Mouse (Mus musculus) hindbrain, embryonic 13.5 days (tissue): ENCODE results near the gene Olfr9. TPM values are rescaled to one million over a fixed set of nuclear protein-coding genes. Genes with fewer than 3 reads are reported as not detected.
A peak's percentile ranks its signal among the peaks of the same experiment; 100 is the strongest.
"Not testable (repeated sequence)": the region's sequence is repeated elsewhere in the genome, so short reads cannot be mapped to it uniquely, and the experiment has no call there.

ENCODE experiments used
- ATAC-seq: fragments of 200-750 bp; cut with Nextera tagmentation; 2 replicates; pipeline ENCODE4 v1.8.0; 2017; ENCODE audit warnings: moderate TSS enrichment; ENCODE audit not compliant: low FRiP score
- H3K27ac ChIP-seq: fragments of 300-500 bp; sonication (generic); 2 replicates; pipeline ENCODE4 v1.5.1; 2015; ENCODE audit warnings: inconsistent platforms, mild to moderate bottlenecking, moderate library complexity
- H3K27me3 ChIP-seq: fragments of 300-500 bp; sonication (generic); 2 replicates; pipeline ENCODE4 v1.6.1; 2015; ENCODE audit warnings: mild to moderate bottlenecking, inconsistent platforms
- H3K36me3 ChIP-seq: fragments of 300-500 bp; sonication (generic); 2 replicates; pipeline ENCODE4 v1.6.1; 2015; ENCODE audit warnings: mild to moderate bottlenecking, inconsistent platforms
- H3K4me1 ChIP-seq: fragments of 300-500 bp; sonication (generic); replicated peaks from 2 replicates; pipeline ENCODE4 v1.6.1; 2015; ENCODE audit warnings: inconsistent platforms
- H3K4me2 ChIP-seq: fragments of 300-500 bp; sonication (generic); 2 replicates; pipeline ENCODE4 v1.6.1; 2015; ENCODE audit warnings: inconsistent platforms, mild to moderate bottlenecking, moderate library complexity
- H3K4me3 ChIP-seq: fragments of 300-500 bp; sonication (generic); 2 replicates; pipeline ENCODE4 v1.5.1; 2015; ENCODE audit warnings: mild to moderate bottlenecking, inconsistent platforms
- H3K9ac ChIP-seq: fragments of 300-500 bp; sonication (generic); 2 replicates; pipeline ENCODE4 v1.6.1; 2015; ENCODE audit warnings: mild to moderate bottlenecking, inconsistent platforms
- H3K9me3 ChIP-seq: fragments of 300-500 bp; sonication (generic); 2 replicates; pipeline ENCODE4 v1.6.1; 2016; ENCODE audit warnings: inconsistent platforms
- WGBS: fragments of 180-500 bp; shearing (Covaris S2); methylation state at CpG from one replicate; pipeline ENCODE4 v1.1.7; 2015; 5-methylcytosine and 5-hydroxymethylcytosine counted together
- polyA plus RNA-seq: library from polyadenylated mRNA; unstranded; fragments of >200 nt; fragmentation: Nextera tagmentation; extraction: Ambion mirVana; gene quantifications from 2 replicates; pipeline ENCODE4 v1.2.1, GENCODE M21; 2015

The Olfr9 gene
- polyA plus RNA-seq, 1 experiment from 2014 or later = not detected

DNA sequence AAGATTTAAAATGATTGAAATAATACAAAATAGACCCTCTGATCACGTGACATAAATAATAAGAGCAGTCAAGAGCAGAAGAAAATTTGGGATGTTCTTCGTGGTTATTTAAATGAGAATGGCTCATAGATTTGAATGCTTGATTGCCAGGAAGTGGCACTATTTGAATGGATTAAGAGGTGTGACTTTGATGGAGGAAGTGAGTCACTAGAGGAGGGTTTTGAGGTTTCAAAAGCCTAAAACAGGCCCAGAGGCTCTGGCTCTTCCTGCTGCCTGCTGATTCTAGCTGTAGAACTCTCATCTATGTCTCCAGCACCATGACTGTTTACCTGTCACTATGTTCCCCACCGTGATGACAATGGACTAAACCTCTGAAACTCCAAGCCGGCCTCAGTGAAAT is 16.4 kb upstream of the Olfr9 start:
- H3K9ac ChIP-seq = no peak overlapping the region
- no peaks in the 10 kb centered on the region for H3K9me3 ChIP-seq
- H3K27ac ChIP-seq = no peak overlapping the region
- no peak for ATAC-seq
- H3K4me2 ChIP-seq = no peak overlapping the region
- H3K36me3 ChIP-seq = no peaks in the 10 kb centered on the region
- no peak overlapping the region for H3K4me3 ChIP-seq
- no peaks in the 10 kb centered on the region; the same call in 1 of the 2 replicates for H3K4me1 ChIP-seq
- H3K27me3 ChIP-seq = no peaks in the 10 kb centered on the region
- 77% methylated on average over 4 of the region's 4 CpGs for WGBS

DNA sequence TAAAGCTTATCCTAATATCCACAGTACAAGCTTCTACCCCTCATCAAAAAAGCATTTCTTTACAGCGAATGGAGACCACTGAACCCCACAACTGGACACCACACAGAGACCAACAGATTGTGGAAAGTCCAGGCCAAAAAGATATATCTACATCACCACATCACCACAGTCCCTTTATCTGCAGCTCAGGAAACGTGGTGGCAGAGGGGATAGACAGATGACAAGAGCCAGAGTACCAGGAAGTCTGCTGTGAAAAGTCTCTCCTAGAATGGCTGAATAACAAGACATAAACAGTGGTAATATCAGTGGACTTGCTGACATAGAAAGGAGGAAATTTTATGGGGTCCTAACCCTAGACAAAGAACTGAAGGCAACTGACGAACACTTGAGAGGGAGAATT is 12.8 kb upstream of the Olfr9 start:
- Histone ChIP-seq H3K27me3 (no peaks in the 10 kb centered on the region), H3K36me3 (no peaks in the 10 kb centered on the region), H3K9ac (no peak overlapping the region), H3K9me3 (no peaks in the 10 kb centered on the region), H3K4me1 (no peaks in the 10 kb centered on the region; the same call in 1 of the 2 replicates), H3K4me2 (no peak overlapping the region), H3K27ac (no peak overlapping the region), H3K4me3 (no peak overlapping the region)
- 64% methylated on average over 3 of the region's 3 CpGs for WGBS
- ATAC-seq = no peak

DNA sequence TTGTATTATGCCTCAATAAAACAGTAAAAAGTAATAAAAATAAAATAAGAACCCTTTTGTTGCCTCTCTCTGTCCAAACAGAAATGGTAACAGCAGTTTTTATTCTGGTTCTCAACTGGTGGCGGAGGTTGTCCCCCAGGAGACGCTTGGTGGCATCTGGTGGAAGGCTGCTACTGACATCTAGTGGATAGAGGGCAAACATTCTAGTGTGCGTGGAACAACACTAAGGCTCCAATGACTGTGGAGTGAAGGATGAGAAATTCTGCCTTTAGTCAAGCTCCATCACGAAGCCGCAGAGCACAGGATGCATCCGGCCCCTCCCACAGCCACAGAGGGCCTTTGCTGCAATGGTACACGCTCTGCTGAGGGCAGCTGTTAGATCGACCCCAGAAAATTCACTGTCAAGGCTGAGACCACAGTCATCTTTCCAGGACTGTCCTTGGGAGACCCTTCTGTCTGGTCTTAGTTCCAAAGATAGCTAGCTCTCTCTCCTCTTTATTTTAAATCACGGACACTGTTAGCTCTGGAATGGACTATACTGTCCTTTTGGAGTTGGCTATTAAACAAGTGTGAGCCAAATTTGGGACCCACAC is 11.6 kb upstream of the Olfr9 start:
- H3K4me3 ChIP-seq = no peak overlapping the region
- peak; percentile 73 for ATAC-seq
- no peaks in the 10 kb centered on the region for H3K9me3 ChIP-seq
- H3K36me3 ChIP-seq = no peaks in the 10 kb centered on the region
- peak overlapping the region; percentile 46; the same call in 1 of the 2 replicates for H3K9ac ChIP-seq
- no peaks in the 10 kb centered on the region for H3K27me3 ChIP-seq
- H3K4me1 ChIP-seq = no peaks in the 10 kb centered on the region; the same call in 1 of the 2 replicates
- H3K4me2 ChIP-seq = no peak overlapping the region
- no peak overlapping the region for H3K27ac ChIP-seq
- 22% methylated on average over 9 of the region's 9 CpGs for WGBS

DNA sequence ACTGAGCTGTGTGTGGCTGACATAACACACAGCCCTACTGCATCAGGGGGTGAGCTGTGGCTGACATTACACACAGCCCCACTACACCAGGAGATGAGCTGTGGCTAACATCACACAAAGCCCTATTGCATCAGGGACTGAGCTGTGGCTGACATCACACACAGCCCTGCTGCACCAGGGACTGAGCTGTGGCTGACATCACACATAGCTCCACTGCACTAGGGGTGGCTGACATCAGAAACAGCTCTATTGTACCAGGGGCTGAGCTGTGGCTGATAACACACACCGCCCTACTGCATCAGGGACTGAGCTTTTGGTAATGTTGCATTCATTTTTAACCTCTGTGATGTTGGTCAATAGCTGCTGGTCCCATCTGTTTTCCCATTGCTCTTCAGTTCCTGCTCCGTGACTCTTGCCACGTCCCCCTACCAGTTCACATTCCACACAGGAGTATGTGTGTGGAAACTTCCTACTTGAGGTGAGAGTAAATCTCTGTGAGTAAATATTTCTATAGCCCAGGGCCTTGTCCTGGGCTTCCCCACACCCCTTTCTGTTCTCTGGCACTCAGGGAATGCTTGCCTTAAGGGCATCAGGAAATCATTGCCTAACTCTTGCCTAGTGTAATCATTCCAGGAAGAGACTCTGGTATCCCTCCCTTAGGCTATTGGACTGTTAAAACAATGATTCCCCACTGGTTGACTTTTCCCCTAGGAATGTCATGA is 8.4 kb upstream of the Olfr9 start:
- no peaks in the 10 kb centered on the region for H3K36me3 ChIP-seq
- H3K27ac ChIP-seq = no peak overlapping the region
- no peak overlapping the region for H3K4me2 ChIP-seq
- 82% methylated on average over 3 of the region's 3 CpGs for WGBS
- no peaks in the 10 kb centered on the region; the same call in 1 of the 2 replicates for H3K4me1 ChIP-seq
- H3K9ac ChIP-seq = no peak overlapping the region
- no peak for ATAC-seq
- H3K4me3 ChIP-seq = no peak overlapping the region
- no peaks in the 10 kb centered on the region for H3K9me3 ChIP-seq
- no peaks in the 10 kb centered on the region for H3K27me3 ChIP-seq

DNA sequence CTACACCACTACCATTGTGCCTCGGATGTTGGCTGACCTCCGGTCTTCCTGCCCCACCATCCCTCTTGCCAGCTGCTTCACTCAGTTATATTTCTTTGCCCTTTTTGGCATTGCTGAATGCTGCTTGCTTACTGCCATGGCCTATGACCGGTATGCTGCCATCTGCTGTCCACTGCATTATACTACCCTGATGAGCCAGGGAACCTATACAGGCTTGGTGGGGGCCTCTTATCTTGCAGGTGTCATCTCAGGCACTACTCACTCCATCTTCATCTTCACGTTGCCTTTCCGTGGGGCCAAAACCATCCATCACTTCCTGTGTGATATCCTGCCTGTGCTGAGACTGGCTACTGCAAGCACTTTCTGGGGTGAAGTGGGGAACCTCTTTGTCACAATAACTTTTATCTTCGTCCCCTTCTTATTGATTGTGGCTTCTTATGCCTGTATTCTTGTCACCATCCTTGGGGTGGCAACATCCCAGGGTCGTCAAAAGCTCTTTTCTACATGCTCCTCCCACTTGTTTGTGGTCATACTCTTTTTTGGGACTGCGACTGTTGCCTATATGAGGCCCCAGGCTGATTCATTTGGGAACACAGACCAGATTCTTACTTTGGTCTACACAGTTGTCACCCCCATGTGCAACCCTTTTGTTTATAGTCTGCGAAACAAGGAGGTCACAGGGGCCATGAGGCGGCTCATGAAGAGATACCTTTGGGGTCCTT is 1.1 kb downstream of the Olfr9 start:
- not testable (repeated sequence) for H3K4me3 ChIP-seq, ATAC-seq, H3K4me2 ChIP-seq, H3K27me3 ChIP-seq, H3K4me1 ChIP-seq, H3K9me3 ChIP-seq, H3K36me3 ChIP-seq, H3K9ac ChIP-seq, H3K27ac ChIP-seq
- WGBS = 64% methylated on average over 7 of the region's 10 CpGs

DNA sequence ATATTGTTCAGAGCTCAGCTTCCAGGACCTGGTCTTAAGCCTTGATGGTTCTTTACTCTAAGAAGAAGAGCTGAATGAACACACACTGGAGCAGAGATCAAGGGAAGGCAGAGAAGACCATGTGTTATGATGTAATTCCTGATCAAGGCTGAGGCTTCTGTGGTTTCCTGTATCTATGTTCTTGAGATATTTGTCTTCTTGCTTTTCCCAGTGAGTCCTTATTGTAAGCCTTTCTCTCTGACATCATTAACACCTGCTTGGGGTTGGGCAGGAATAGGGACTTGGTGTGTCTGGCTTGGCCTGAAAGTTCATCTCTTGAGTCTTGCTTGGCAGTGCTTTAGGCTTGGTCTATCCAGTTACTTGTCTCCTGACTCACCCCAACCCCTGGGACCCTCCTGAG is 1.8 kb downstream of the Olfr9 start:
- no peak overlapping the region for H3K9ac ChIP-seq
- no peaks in the 10 kb centered on the region for H3K9me3 ChIP-seq
- no peak overlapping the region for H3K27ac ChIP-seq
- H3K4me1 ChIP-seq = no peaks in the 10 kb centered on the region
- ATAC-seq = no peak
- no peak overlapping the region for H3K4me3 ChIP-seq
- no peaks in the 10 kb centered on the region for H3K36me3 ChIP-seq
- H3K4me2 ChIP-seq = no peak overlapping the region
- H3K27me3 ChIP-seq = no peaks in the 10 kb centered on the region

DNA sequence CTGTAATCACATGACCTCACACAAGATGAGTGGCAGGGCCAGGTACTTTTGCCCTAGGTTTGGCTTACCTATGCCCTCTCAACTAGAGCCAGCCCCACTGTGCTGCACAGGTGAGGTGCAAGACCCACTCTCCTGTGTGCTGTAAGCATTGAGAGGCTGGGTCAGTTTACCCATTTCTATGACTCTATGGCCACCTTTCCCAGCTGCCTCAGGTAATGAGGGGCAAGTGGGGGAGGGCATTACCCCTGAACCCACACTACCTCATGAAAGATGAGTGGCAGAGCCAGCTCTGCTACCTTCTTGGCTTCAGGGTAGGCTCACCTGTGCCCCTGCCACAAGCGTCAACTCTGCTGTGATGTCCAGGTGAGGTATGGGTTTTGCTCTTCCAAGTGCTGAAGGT is 6.6 kb downstream of the Olfr9 start:
- Histone ChIP-seq H3K27ac (no peak overlapping the region), H3K9me3 (no peaks in the 10 kb centered on the region), H3K27me3 (no peaks in the 10 kb centered on the region), H3K4me2 (no peak overlapping the region), H3K36me3 (no peaks in the 10 kb centered on the region), H3K4me1 (no peaks in the 10 kb centered on the region), H3K9ac (no peak overlapping the region), H3K4me3 (no peak overlapping the region)
- 100% methylated on average over 1 of the region's 1 CpGs for WGBS
- 0 out of 2 replicates have a peak, but pooled peaks have one; percentile 28 for ATAC-seq

DNA sequence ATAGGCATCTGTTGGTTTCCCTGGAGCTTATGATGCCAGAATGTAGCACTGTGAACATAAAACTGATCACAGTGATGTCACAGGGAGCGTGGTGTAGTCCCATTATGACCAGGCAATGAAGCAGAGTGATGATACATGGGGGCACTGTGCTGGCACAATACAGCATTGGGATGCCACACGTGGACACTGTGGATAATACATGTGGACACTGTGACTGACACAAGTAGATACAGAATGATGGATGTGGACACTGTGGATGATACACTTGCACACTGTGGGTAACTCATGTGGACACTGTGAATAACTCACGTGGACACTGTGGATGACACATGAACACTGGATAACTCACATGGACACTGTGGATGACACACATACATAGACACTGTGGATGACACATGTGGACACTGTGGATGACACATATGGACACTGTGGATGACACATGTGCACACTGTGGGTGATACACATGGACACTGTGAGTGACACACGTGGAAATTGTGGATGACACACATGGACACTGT is 7.4 kb downstream of the Olfr9 start:
- Histone ChIP-seq H3K9me3 (no peaks in the 10 kb centered on the region), H3K27me3 (no peaks in the 10 kb centered on the region), H3K4me1 (no peaks in the 10 kb centered on the region), H3K4me2 (no peak overlapping the region), H3K36me3 (no peaks in the 10 kb centered on the region), H3K9ac (no peak overlapping the region), H3K4me3 (no peak overlapping the region), H3K27ac (no peak overlapping the region)
- peak; percentile 54 for ATAC-seq
- WGBS = 76% methylated on average over 4 of the region's 4 CpGs

DNA sequence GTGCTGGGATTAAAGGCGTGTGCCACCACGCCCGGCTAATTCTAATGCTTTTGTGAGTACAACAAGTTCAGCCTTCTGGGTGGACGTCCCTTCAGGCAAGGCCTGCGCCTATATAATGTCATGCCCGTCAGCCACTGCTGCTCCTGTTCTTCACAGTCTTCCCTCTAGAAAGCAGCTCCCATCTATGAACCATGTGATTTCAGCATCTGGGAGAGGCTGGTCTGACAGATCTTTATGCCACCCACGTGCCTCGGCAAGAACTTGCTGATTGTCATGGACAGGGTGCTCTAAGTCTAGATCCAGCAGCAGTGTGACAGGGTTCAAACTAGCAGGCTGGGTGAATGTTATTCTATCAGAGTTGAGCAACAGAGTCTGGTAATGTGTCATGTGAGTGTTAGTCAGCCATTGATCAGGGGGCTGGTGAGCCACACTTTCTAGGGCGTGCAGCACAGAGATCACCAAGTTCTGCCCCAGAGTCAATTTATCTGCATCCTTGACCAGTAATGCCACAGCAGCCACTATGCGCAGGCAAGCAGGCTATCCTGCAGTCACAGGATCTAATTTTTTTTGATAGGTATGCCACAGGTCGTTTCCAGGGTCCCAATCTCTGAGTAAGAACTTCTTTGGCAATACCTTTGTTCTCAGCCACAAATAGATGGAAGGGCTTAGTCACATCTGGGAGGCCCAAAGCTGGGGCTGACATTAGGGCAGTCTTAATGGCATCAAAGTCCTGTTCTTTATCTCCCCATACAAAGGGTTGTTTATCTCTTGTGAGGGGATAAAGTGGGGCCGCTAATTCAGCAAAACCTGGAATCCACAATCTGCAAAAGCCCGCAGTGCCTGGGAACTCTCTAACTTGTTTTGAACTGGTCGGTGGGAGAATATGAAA is 15.0 kb downstream of the Olfr9 start:
- H3K4me1 ChIP-seq = no peaks in the 10 kb centered on the region
- no peak overlapping the region for H3K9ac ChIP-seq
- no peak overlapping the region for H3K27ac ChIP-seq
- H3K4me2 ChIP-seq = no peak overlapping the region
- no peak overlapping the region for H3K4me3 ChIP-seq
- no peaks in the 10 kb centered on the region for H3K36me3 ChIP-seq
- H3K27me3 ChIP-seq = no peaks in the 10 kb centered on the region
- ATAC-seq = no peak
- WGBS = 87% methylated on average over 14 of the region's 14 CpGs
- no peaks in the 10 kb centered on the region for H3K9me3 ChIP-seq

DNA sequence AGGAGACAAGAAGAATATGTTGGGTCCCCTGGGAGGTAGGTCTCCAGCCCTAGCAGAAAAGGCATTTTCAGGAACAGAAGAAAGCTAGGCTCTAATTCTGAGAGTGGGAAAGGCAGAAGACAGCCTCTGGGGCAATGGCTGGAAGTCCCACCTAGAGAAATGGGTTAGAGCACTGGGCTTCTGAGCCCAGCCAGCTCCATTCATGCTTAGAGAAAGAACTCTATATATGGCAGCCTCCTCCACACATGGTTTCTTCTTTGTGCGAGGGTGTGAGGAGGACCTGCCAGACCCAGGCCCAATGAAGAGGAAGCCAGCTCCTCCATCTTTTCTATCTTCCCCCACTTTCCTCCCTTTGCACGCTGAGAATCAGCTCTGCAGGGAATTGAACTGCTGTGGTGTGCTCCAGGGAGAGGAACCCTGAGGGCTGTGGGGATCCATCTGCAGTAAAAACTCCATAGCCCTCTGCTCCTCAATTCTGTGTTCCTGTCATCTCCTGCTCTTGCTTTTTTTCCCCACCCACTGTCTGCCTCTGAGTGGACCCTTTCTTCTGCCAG is 21.1 kb downstream of the Olfr9 start, which contains the start of gene Olfr763:
Gene Olfr763 (plus strand): TSS at position 504 of the 554 bp plus-strand sequence.
- Histone ChIP-seq H3K9me3 (no peaks in the 10 kb centered on the region), H3K27ac (no peak within 1 kb of the TSS), H3K36me3 (no peaks in the 10 kb centered on the region), H3K27me3 (no peaks in the 10 kb centered on the region), H3K4me2 (no peak within 1 kb of the TSS), H3K9ac (no peak within 1 kb of the TSS), H3K4me1 (no peaks in the 10 kb centered on the region), H3K4me3 (no peak within 1 kb of the TSS)
- WGBS = 66% methylated on average over 2 of the region's 2 CpGs
- no peak for ATAC-seq

DNA sequence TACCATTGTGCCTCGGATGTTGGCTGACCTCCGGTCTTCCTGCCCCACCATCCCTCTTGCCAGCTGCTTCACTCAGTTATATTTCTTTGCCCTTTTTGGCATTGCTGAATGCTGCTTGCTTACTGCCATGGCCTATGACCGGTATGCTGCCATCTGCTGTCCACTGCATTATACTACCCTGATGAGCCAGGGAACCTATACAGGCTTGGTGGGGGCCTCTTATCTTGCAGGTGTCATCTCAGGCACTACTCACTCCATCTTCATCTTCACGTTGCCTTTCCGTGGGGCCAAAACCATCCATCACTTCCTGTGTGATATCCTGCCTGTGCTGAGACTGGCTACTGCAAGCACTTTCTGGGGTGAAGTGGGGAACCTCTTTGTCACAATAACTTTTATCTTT is 22.3 kb downstream of the Olfr9 start:
- H3K36me3 ChIP-seq, H3K4me2 ChIP-seq, H3K4me1 ChIP-seq, H3K27me3 ChIP-seq, ATAC-seq, H3K9me3 ChIP-seq, H3K4me3 ChIP-seq, H3K9ac ChIP-seq, H3K27ac ChIP-seq: not testable (repeated sequence)
- 57% methylated on average over 2 of the region's 5 CpGs for WGBS
